Mouse (Mus musculus) heart, postnatal 10 days (tissue): Measurements from ENCODE around the gene Crtc2. TPM values are rescaled to one million over a fixed set of nuclear protein-coding genes. Genes with fewer than 3 reads are reported as not detected.
A peak's percentile ranks its signal among the peaks of the same experiment; 100 is the strongest.
"Not testable (repeated sequence)": the region's sequence is repeated elsewhere in the genome, so short reads cannot be mapped to it uniquely, and the experiment has no call there.

Experiments
- DNase-seq, 2 experiments: peaks; one replicate each; pipeline ENCODE4 v3.0.0; 2021
- intact Hi-C: fragments of 180-260 bp; cut with DNase I; formaldehyde crosslinking; loops from one replicate; pipeline ENCODE4 v1.15.1; 2025
- total RNA-seq, 2 experiments: library from RNA; stranded (reverse); gene quantifications; 2 replicates each; pipeline ENCODE4 v1.2.3; 2021

Gene Crtc2
- total RNA-seq, 2 experiments from 2014 or later: 21.1 to 26.9 TPM

DNA sequence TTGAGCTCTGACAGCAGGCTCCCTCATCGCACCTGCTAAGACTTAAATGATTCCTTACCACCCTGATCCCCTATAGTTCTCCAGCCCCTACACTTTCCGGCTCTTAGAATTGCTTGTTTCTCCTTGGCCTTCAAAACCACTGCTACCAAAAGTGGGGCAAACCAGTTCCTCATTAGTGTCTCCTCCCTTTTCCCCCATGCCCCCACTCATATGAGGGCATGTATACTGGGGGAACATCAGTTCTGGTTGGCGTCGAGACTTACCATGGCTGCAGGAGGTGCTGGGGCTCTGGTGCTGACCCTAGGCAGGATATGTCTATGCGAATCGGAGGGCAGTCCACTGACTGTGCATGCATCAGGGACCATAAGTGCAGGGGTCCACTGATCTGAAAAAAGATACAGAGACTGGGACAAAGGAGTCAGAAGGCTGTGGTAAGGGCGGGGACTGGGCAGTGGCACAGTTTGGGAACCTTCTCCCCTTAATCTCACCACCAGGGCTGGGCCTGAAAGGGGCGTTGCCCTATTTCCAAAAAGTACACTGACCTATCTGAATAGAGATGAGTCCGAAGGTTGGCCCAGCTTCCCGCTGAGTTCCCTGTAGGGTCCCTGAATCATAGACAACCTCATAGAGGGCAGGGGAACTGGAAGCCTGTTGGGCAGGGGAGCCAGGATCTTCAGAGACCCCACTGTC, 12.1 kb upstream of the Crtc2 start:
- DNase-seq: no peak
- intact Hi-C loops: no loop called here

- peak; percentile 68 to 75 for DNase-seq
- intact Hi-C loops: no loop called here
These were observed 10.8 kb upstream of the Crtc2 start, which contains the start of gene Creb3l4 for GRCm38 (mm10) chr3:90242984-90243775. Gene Creb3l4, minus strand, starts transcription at chr3:90243512.

DNA sequence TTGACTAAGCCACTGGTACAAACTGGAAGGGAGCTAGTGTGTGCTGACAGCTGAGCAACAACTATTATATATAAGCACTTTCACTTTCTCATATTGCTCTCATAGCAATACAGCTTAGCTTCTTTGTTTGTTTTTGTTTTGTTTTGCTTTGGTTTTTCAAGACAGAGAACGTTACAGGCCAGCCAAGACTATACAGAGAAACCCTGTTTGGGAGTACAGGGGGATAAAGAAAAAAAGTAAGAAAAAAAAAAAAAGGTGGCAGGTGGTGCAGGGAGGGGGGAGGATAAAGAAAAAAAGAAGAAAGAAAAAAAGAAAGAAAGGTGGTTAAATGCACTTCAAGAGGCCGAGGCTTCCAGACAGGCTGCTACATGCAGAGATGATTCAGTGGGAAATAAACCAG, 8.6 kb upstream of the Crtc2 start:
- intact Hi-C loops: no loop called here
- no peak for DNase-seq

DNA sequence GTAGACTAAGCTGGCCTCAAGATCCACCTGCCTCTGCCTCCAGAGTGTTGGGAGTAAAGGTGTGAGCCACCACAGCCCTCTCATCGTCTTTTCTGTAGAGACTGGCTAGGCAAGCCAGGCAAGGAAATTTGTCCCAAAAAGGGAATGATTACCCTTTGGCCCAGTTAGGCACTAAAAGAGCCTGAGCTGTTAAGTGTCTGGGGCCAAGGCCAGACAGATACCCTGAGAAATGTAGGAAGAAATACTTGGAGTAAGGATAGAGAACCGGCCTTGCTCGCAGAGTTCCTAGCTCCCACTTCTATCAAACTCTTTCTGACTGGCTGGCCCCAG, 6.4 kb upstream of the Crtc2 start:
- DNase-seq: no peak

DNA sequence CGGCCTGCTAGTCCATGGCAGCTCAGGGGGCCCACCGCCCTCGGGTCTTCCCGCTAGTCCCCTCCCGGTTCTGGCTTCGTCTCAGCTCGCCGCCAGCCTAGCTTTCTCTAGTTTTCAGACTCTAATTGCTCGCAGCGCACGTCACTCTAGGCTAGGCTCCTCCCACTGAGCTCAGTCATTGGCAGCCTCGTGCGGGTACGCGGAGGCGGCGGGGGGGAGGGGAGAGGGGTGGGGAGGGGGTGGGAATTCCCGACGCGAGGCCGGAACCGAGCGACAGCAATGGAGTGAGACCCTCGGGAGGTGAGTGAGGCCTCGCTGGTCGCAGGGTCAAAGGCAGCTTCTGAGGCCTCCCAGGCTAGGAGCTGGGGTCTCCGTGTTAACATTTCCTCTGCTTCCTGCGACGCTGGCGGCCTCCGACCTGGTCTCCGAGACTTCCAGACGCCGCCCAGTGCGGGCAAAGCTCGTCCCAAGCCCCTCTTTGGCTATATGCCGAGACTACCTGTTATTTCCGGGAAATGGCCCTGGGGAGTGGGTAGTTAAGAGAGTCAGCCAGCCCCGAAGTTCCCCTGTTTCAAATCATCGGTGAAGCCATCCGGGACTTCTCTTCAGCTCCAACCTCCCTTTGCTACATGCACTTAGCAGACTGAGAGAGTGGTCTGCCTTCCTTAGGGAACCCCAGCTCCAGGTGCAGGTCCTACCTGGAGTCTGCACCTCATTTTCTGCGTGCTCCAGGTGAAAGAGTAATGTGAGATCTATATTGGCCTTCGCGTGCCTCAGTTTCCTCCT, 5.8 kb upstream of the Crtc2 start, which contains the start of gene Slc39a1:
Gene Slc39a1, plus strand, starts transcription at position 213 of the 786 bp plus-strand sequence.
- intact Hi-C loops: loop anchor here (2.0 kb wide), 2 partner anchors 15 to 27 kb away; no protein-coding TSS in a partner anchor
- DNase-seq: peak; percentile 96 to 97

More for the DNA sequence above, 6.4 kb upstream of the Crtc2 start:
- intact Hi-C loops: loop anchor here (2.0 kb wide), 1 partner anchor 27 kb away; no protein-coding TSS in a partner anchor

- peak; percentile 68 to 69 for DNase-seq
- intact Hi-C loops: loop anchor here (2.0 kb wide), 1 partner anchor 16 kb away; no protein-coding TSS in a partner anchor
These were observed 5.2 kb upstream of the Crtc2 start for GRCm38 (mm10) chr3:90248746-90249100.

DNA sequence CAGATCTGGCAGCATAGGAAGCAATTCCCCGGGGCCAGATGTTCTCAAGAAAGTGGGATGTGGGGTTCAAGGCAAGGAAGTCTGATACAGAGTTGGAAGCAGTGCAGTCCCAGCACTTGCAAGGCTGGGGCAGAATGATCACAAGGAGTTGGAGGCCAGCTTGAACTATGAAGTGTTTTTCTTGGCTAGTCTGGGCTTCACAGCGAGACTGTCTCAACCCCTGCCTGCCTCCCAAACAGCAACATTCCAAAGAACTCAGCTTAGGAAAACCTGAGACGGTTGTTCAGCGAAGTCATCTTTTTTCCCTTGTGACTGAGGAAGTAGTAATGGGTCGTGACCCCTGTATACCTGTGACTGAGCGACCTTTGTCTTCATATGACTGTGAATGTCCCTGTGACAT, 3.2 kb upstream of the Crtc2 start:
- peak in 1 of 2 experiments; percentile 19 for DNase-seq
- intact Hi-C loops: no loop called here

GRCm38 (mm10) chr3:90251731-90252226, 2.2 kb upstream of the Crtc2 start:
- intact Hi-C loops, DNase-seq: not testable (repeated sequence)

- intact Hi-C loops: not testable (repeated sequence)
- DNase-seq: peak in 1 of 2 experiments; percentile 24
These were observed 1.3 kb upstream of the Crtc2 start for GRCm38 (mm10) chr3:90252659-90253058.

DNA sequence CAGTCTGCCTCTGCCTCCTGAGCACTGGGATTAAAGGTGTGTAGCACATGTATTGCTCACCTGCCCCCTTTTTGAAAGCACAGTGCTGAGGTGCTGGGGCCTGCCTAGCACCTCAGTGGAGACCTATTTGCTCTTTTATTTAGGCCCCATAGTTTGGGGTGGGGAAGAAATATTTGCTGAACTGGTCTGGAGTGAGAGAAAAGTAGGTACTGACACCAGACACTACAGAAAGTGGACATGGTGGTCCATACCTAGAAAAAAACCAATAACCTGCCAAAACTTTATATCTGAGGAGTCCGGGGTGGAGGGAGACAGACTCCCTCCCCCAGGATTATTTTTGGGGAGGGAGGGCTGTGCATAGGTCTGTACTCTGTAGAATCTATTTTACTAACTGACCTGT, 789 bp upstream of the Crtc2 start:
- intact Hi-C loops, DNase-seq: not testable (repeated sequence)

DNA sequence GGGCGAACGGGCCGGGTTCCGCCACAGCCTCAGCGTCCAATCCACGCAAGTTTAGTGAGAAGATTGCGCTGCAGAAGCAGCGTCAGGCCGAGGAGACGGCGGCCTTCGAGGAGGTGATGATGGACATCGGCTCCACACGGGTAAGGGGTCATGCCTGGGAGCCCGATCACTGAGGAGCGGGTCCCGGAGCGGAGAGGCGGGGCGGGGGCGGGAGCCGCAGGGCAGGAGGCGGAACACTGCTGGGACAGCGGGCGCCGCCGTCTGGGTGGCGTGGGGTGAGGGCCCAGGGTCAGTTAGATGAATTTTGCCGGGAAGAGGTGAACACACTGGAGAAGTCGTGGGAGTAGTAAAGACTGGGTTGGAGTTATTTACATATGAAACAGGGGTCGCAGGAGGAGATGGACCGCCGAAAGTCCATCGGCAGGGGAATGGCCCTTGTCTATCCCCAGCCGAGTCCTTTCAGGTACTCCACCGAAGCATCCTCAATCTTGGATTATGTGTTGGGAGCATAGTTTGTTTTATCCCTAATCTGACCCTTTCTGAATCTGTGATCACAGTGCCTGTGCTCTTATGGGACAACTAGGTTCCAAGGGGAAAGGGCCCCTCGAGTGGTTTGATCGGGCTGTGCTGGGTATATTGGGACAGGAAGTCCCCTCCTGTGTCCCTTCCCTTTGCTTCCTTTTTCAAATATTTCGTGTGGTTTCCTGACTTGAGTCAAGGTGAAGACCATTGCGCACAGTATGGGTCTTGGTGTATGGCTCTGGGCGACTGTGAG, 643 bp downstream of the Crtc2 start:
- no peak for DNase-seq
- intact Hi-C loops: no loop called here

DNA sequence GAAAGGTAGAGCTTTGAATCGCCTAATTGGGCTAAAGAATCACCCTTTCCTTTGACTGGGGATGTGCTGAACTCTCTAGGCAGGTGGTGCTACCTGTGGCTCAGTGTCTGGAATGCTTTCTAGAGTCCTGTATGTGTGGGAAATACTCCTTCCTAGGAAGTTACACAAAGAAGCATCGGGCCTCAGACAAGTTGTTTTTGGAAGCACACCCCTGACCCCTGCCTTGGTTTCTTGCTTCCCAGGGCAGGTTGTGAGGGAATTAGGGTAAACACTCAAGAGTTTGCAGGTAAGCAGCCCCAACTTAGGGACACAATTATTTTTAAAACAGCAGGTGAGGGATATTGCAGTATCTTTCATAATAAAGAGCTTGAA, 1.2 kb downstream of the Crtc2 start:
- no peak for DNase-seq
- intact Hi-C loops: no loop called here

DNA sequence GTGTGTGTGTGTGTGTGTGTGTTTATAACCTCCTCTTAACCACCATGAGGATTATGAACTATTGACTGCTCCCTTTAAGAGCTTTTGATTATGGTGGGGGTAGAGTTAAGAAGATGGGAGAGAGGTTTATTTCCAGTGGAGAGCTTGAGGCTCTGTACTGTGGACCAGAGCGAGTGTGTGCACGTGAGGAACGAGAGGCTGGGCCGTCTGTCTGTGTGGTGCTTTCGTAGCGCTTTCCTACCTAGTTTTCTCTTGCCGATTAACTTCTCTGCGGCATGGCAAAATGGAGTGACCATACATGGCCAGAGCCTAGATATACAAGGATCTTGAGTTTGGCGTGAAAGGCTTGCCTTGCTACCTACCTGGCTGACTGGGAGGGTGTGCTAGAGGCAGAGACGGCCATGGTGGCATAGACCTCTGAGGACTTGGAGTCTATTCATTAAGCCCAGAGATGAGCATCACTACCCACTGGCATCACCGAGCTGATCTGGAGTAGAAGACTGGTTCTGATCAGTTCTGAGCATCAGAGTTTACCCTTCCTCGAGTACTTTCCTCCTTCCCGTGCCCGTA, 1.9 kb downstream of the Crtc2 start:
- intact Hi-C loops: loop anchor here (2.0 kb wide), 1 partner anchor 35 kb away; no protein-coding TSS in a partner anchor
- no peak for DNase-seq

GRCm38 (mm10) chr3:90256731-90257530, 3.0 kb downstream of the Crtc2 start:
- no peak for DNase-seq
- intact Hi-C loops: loop anchor here (2.0 kb wide), 1 partner anchor 36 kb away; no protein-coding TSS in a partner anchor

- intact Hi-C loops: no loop called here
- DNase-seq: no peak
These were observed 4.6 kb downstream of the Crtc2 start for GRCm38 (mm10) chr3:90258521-90258920.

GRCm38 (mm10) chr3:90263121-90263771, 9.3 kb downstream of the Crtc2 start:
- DNase-seq: no peak
- intact Hi-C loops: no loop called here

DNA sequence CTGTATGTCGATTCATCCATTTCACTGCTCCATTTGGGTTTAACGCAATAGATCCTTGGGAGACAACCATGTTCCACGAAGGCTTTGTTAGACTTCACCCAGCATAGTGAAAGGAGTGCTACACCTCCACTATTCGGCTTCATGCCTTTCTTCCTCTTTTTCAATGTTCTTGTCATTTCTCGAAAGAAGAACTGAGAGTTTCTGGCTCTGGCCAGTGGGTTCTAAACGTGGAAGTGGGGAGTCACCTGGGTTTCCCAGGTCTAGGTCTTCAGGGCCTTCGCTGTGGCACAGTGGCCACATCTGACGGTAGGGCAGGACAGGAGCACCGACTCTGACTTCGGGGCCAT, 10.7 kb downstream of the Crtc2 start:
- intact Hi-C loops: loop anchor here (1.0 kb wide), 2 partner anchors 28 to 109 kb away; no protein-coding TSS in a partner anchor
- DNase-seq: no peak
